Comparison of ENCODE assay signal across 13 mouse cellular contexts in genomic region chr5:24681436-24681835, GRCm38 (mm10).
"Had no signal": no experiment of that assay in that cellular context is flagged by ENCODE, and none has a peak within 500 bp of the region (broad histone marks: within the 10 kb centered on the region; RNA-seq: fewer than 3 reads in every experiment).

No protein-coding gene starts in this region.

- DNase-seq: gastrocnemius, postnatal 14 days; gastrocnemius, postnatal 36 days; heart, adult 18-20 months; heart, postnatal 10 days; heart, postnatal 4 days; kidney, adult 18-20 months; kidney, adult 8-10 months; kidney, postnatal 10 days; kidney, postnatal 36 days; layer of hippocampus, adult 9-11 months; layer of hippocampus, postnatal 36 days; liver; liver, embryonic 13.5 days had no signal
